Comparison of ENCODE assay signal across 8 mouse cellular contexts in genomic region chr7:144294239-144295200, GRCm38 (mm10).
A peak's percentile ranks its signal among the peaks of the same experiment; 100 is the strongest.
DNase-seq lines count a peak whose midpoint lies in the region; ATAC-seq and TF ChIP-seq lines count a peak whose summit lies in the region.

No protein-coding gene starts in this region.

- no peak overlapping the region for H3K27ac ChIP-seq in hindbrain, embryonic 10.5 days
- no peak overlapping the region for H3K27ac ChIP-seq in hindbrain, embryonic 12.5 days
- H3K27ac ChIP-seq in stomach, postnatal 0 days (replicated peaks), result no peak overlapping the region

- no peaks in the 10 kb centered on the region; the same call in 1 of the 2 replicates for H3K4me1 ChIP-seq in hindbrain, embryonic 10.5 days (replicated peaks)
- H3K4me1 ChIP-seq in hindbrain, embryonic 12.5 days, result peaks cover 20% of the 10 kb centered on the region
- H3K4me1 ChIP-seq in stomach, postnatal 0 days (replicated peaks; ENCODE audit: control insufficient read depth, insufficient read depth), result no peaks in the 10 kb centered on the region

- H3K4me3 ChIP-seq in hindbrain, embryonic 10.5 days, result no peak overlapping the region
- H3K4me3 ChIP-seq in hindbrain, embryonic 12.5 days, result no peak overlapping the region
- no peak overlapping the region for H3K4me3 ChIP-seq in stomach, postnatal 0 days (ENCODE audit: low read depth, low read length)

- ATAC-seq in hindbrain, embryonic 12.5 days (ENCODE audit: low FRiP score), result no peak
- ATAC-seq in stomach, postnatal 0 days (ENCODE audit: low FRiP score, low TSS enrichment), result no peak
- ATAC-seq in monocyte, adult 5-6 weeks (replicated peaks; ENCODE audit: insufficient number of reproducible peaks, low FRiP score, low TSS enrichment, poor library complexity, severe bottlenecking), result no peak

- no peak overlapping the region for H3K9ac ChIP-seq in hindbrain, embryonic 12.5 days
- H3K9ac ChIP-seq in stomach, postnatal 0 days (ENCODE audit: low read length), result no peak overlapping the region

- TF ChIP-seq EP300 in stomach, postnatal 0 days (optimal IDR thresholded peaks at IDR 0.05), result no peak

- no peak for TF ChIP-seq CTCF in stomach, postnatal 0 days (IDR thresholded peaks at IDR 0.05; ENCODE audit: low read depth)

- H3K4me2 ChIP-seq in hindbrain, embryonic 12.5 days (replicated peaks), result no peak overlapping the region
- H3K4me2 ChIP-seq in stomach, postnatal 0 days (replicated peaks; ENCODE audit: low read depth), result no peak overlapping the region

- WGBS in hindbrain, embryonic 10.5 days, result 43% methylated on average over 13 of the region's 13 CpGs
- 43% methylated on average over 13 of the region's 13 CpGs for WGBS in hindbrain, embryonic 12.5 days
- 40% methylated on average over 13 of the region's 13 CpGs for WGBS in stomach, postnatal 0 days

- H3K36me3 ChIP-seq in hindbrain, embryonic 10.5 days, result no peaks in the 10 kb centered on the region
- H3K36me3 ChIP-seq in hindbrain, embryonic 12.5 days, result no peaks in the 10 kb centered on the region
- H3K36me3 ChIP-seq in stomach, postnatal 0 days (ENCODE audit: control insufficient read depth, insufficient read depth, low read length), result no peaks in the 10 kb centered on the region

- no peaks in the 10 kb centered on the region for H3K27me3 ChIP-seq in hindbrain, embryonic 10.5 days (ENCODE audit: insufficient read depth, poor library complexity, severe bottlenecking)
- no peaks in the 10 kb centered on the region for H3K27me3 ChIP-seq in hindbrain, embryonic 12.5 days
- H3K27me3 ChIP-seq in stomach, postnatal 0 days (ENCODE audit: control insufficient read depth, insufficient read depth, low read length), result no peaks in the 10 kb centered on the region

- no peaks in the 10 kb centered on the region for H3K9me3 ChIP-seq in hindbrain, embryonic 10.5 days
- no peaks in the 10 kb centered on the region for H3K9me3 ChIP-seq in hindbrain, embryonic 12.5 days (replicated peaks)
- no peaks in the 10 kb centered on the region for H3K9me3 ChIP-seq in stomach, postnatal 0 days (ENCODE audit: control insufficient read depth, low read length)

- DNase-seq in hindbrain, embryonic 10.5 days (ENCODE audit: low spot score), result peak; percentile 58
- peak; percentile 22 for DNase-seq in 416B (ENCODE audit: low read depth)
- peak; percentile 62 for DNase-seq in adrenal gland, postnatal 14 days
- peak; percentile 49 for DNase-seq in hindlimb bud, embryonic 11.5 days (ENCODE audit: extremely low spot score, low read depth, low spot score)
- peak; percentile 47 for DNase-seq in stomach, postnatal 0 days (ENCODE audit: low spot score)
- no peak for DNase-seq in frontal cortex, postnatal 10 days (ENCODE audit: low spot score in 2 of 2)

Comparison
In these comparisons a context has a peak if more than half of its experiments do, and no peak if none do; other contexts are left out.
1. DNase-seq: peak in hindbrain, embryonic 10.5 days (single experiment), 416B (single experiment), adrenal gland, postnatal 14 days (single experiment), hindlimb bud, embryonic 11.5 days (single experiment) and stomach, postnatal 0 days (single experiment); none in frontal cortex, postnatal 10 days (0 of 2).